Mouse (Mus musculus): Measurements from ENCODE around the gene Igsf9.

GRCm38 (mm10) chr1:172525027-172525764 lies 43.6 kb downstream of the Igsf9 start:
- TF ChIP-seq CTCF (IDR thresholded peaks at IDR 0.05; ENCODE audit: low read depth): 0 out of 2 replicates have a peak, but pooled peaks have one; percentile 15
- no peak for TF ChIP-seq EP300 (IDR thresholded peaks at IDR 0.05; ENCODE audit: low read depth)
